Mouse (Mus musculus): ENCODE measurements around the gene Gmps.

Gene Gmps

GRCm38 (mm10) chr3:64038136-64038841 lies 62.4 kb downstream of the Gmps start:
- ChIA-PET CTCF (no interaction called here), POLR2A (no interaction called here)

GRCm38 (mm10) chr3:64039818-64040784 lies 64.2 kb downstream of the Gmps start:
- POLR2A ChIA-PET = interaction anchor here in 2 of 4 experiments (0.5 to 1.2 kb wide), 3 partner anchors 20 to 528 kb away, joined by 3 to 4 read pairs (median 3); partner anchors contain the start of gene Gmps (in 1 of the 2)
- CTCF ChIA-PET = interaction anchor here (0.6 to 2.7 kb wide), 19 partner anchors 12 to 1976 kb away, joined by 3 to 9 read pairs (median 4); partner anchors contain the start of gene E130311K13Rik (in 1 of the 4)

All from embryonic stem cell, embryonic (primary cell).